Mouse (Mus musculus) hindbrain, embryonic 10.5 days (tissue): ENCODE results near the gene Rps16. TPM values are rescaled to one million over a fixed set of nuclear protein-coding genes. Genes with fewer than 3 reads are reported as not detected.

Experiments used
- DNase-seq: peaks from one replicate; pipeline ENCODE4 v3.0.0-alpha.2; 2017; ENCODE audit warnings: low spot score
- H3K27ac ChIP-seq: fragments of 300-500 bp; sonication (generic); 2 replicates; pipeline ENCODE4 v1.5.1; 2016; ENCODE audit warnings: mild to moderate bottlenecking, moderate library complexity
- H3K27me3 ChIP-seq: fragments of 300-500 bp; sonication (generic); 2 replicates; pipeline ENCODE4 v1.6.1; 2016; ENCODE audit warnings: mild to moderate bottlenecking; ENCODE audit not compliant: poor library complexity, insufficient read depth, severe bottlenecking
- H3K36me3 ChIP-seq: fragments of 300-500 bp; sonication (generic); 2 replicates; pipeline ENCODE4 v1.6.1; 2016; ENCODE audit warnings: mild to moderate bottlenecking, moderate library complexity
- H3K4me1 ChIP-seq: fragments of 300-500 bp; sonication (generic); replicated peaks from 2 replicates; pipeline ENCODE4 v1.6.1; 2016; ENCODE audit warnings: mild to moderate bottlenecking
- H3K4me3 ChIP-seq: fragments of 300-500 bp; sonication (generic); 2 replicates; pipeline ENCODE4 v1.5.1; 2016; ENCODE audit warnings: mild to moderate bottlenecking, moderate library complexity
- H3K9me3 ChIP-seq: fragments of 300-500 bp; sonication (generic); 2 replicates; pipeline ENCODE4 v1.6.1; 2016; ENCODE audit warnings: mild to moderate bottlenecking, moderate library complexity
- WGBS: fragments of 180-500 bp; shearing (Covaris S2); methylation state at CpG from one replicate; pipeline ENCODE4 v1.1.7; 2016; 5-methylcytosine and 5-hydroxymethylcytosine counted together
- polyA plus RNA-seq: library from polyadenylated mRNA; unstranded; fragments of >200 nt; fragmentation: Nextera tagmentation; extraction: Ambion mirVana; gene quantifications from 2 replicates; pipeline ENCODE4 v1.2.1, GENCODE M21; 2016

The Rps16 gene
- polyA plus RNA-seq, 1 experiment from 2014 or later: 777 TPM

- DNase-seq: no peak
- Histone ChIP-seq H3K27ac (no peak overlapping the region), H3K36me3 (peaks cover 100% of the 10 kb centered on the region), H3K27me3 (no peaks in the 10 kb centered on the region), H3K4me1 (no peaks in the 10 kb centered on the region), H3K4me3 (no peak overlapping the region), H3K9me3 (no peaks in the 10 kb centered on the region)
- WGBS: 84% methylated on average over 4 of the region's 4 CpGs
Observed at GRCm38 (mm10) chr7:28326457-28326856, 24.0 kb upstream of the Rps16 start.

- H3K27ac ChIP-seq: no peak overlapping the region
- H3K27me3 ChIP-seq: no peaks in the 10 kb centered on the region
- H3K36me3 ChIP-seq: peaks cover 99% of the 10 kb centered on the region
- DNase-seq: no peak
- H3K4me3 ChIP-seq: no peak overlapping the region
- 97% methylated on average over 2 of the region's 2 CpGs for WGBS
- no peaks in the 10 kb centered on the region for H3K9me3 ChIP-seq
- H3K4me1 ChIP-seq: no peaks in the 10 kb centered on the region
Observed at GRCm38 (mm10) chr7:28328260-28328659, 22.2 kb upstream of the Rps16 start.

GRCm38 (mm10) chr7:28334534-28334933 is 15.9 kb upstream of the Rps16 start:
- Histone ChIP-seq H3K27me3 (no peaks in the 10 kb centered on the region), H3K9me3 (no peaks in the 10 kb centered on the region), H3K4me3 (no peak overlapping the region), H3K4me1 (peaks cover 11% of the 10 kb centered on the region), H3K27ac (no peak overlapping the region), H3K36me3 (peaks cover 70% of the 10 kb centered on the region)
- no peak for DNase-seq
- 95% methylated on average over 4 of the region's 4 CpGs for WGBS

GRCm38 (mm10) chr7:28335471-28335870 is 15.0 kb upstream of the Rps16 start:
- H3K27me3 ChIP-seq: no peaks in the 10 kb centered on the region
- no peak overlapping the region for H3K27ac ChIP-seq
- no peak for DNase-seq
- 90% methylated on average over 2 of the region's 2 CpGs for WGBS
- H3K4me3 ChIP-seq: no peak overlapping the region
- H3K4me1 ChIP-seq: peaks cover 11% of the 10 kb centered on the region
- peaks cover 61% of the 10 kb centered on the region for H3K36me3 ChIP-seq
- H3K9me3 ChIP-seq: no peaks in the 10 kb centered on the region

- Histone ChIP-seq H3K4me1 (peaks cover 21% of the 10 kb centered on the region), H3K36me3 (peaks cover 33% of the 10 kb centered on the region), H3K27me3 (no peaks in the 10 kb centered on the region), H3K4me3 (peak within 1 kb of the TSS; percentile 97), H3K27ac (peak within 1 kb of the TSS; percentile 95), H3K9me3 (no peaks in the 10 kb centered on the region)
- peak; percentile 98 for DNase-seq
- WGBS: under 1% methylated on average over 77 of the region's 77 CpGs
Observed at GRCm38 (mm10) chr7:28338108-28338998, 12.1 kb upstream of the Rps16 start, which contains the start of gene Supt5. Gene Supt5, minus strand, starts transcription at chr7:28338746.

- Histone ChIP-seq H3K4me1 (peaks cover 21% of the 10 kb centered on the region), H3K27me3 (no peaks in the 10 kb centered on the region), H3K4me3 (peak overlapping the region; percentile 97), H3K9me3 (no peaks in the 10 kb centered on the region), H3K36me3 (peaks cover 27% of the 10 kb centered on the region), H3K27ac (peak overlapping the region; percentile 95)
- WGBS: 79% methylated on average over 19 of the region's 19 CpGs
- peak; percentile 41 for DNase-seq
Observed at GRCm38 (mm10) chr7:28339213-28339917, 11.1 kb upstream of the Rps16 start.

GRCm38 (mm10) chr7:28341381-28341780 is 9.1 kb upstream of the Rps16 start:
- no peak overlapping the region for H3K4me3 ChIP-seq
- 52% methylated on average over 7 of the region's 7 CpGs for WGBS
- no peak for DNase-seq
- H3K36me3 ChIP-seq: peaks cover 7% of the 10 kb centered on the region; the same call in 1 of the 2 replicates
- no peaks in the 10 kb centered on the region for H3K9me3 ChIP-seq
- no peak overlapping the region for H3K27ac ChIP-seq
- H3K27me3 ChIP-seq: no peaks in the 10 kb centered on the region
- H3K4me1 ChIP-seq: peaks cover 21% of the 10 kb centered on the region

GRCm38 (mm10) chr7:28344637-28345036 is 5.8 kb upstream of the Rps16 start:
- peak; percentile 85 for DNase-seq
- Histone ChIP-seq H3K9me3 (no peaks in the 10 kb centered on the region), H3K27me3 (no peaks in the 10 kb centered on the region), H3K36me3 (no peaks in the 10 kb centered on the region), H3K27ac (no peak overlapping the region), H3K4me1 (peaks cover 15% of the 10 kb centered on the region), H3K4me3 (no peak overlapping the region)
- 6% methylated on average over 4 of the region's 4 CpGs for WGBS

- Histone ChIP-seq H3K9me3 (no peaks in the 10 kb centered on the region), H3K4me1 (peaks cover 26% of the 10 kb centered on the region), H3K36me3 (peaks cover 13% of the 10 kb centered on the region), H3K4me3 (no peak overlapping the region), H3K27me3 (no peaks in the 10 kb centered on the region), H3K27ac (no peak overlapping the region)
- no peak for DNase-seq
- 82% methylated on average over 3 of the region's 3 CpGs for WGBS
Observed at GRCm38 (mm10) chr7:28347746-28348145, 2.7 kb upstream of the Rps16 start.

GRCm38 (mm10) chr7:28348601-28349000 is 1.9 kb upstream of the Rps16 start:
- 87% methylated on average over 7 of the region's 7 CpGs for WGBS
- no peaks in the 10 kb centered on the region for H3K27me3 ChIP-seq
- H3K27ac ChIP-seq: 0 out of 2 replicates have a peak overlapping the region, but pooled peaks have one; percentile 30
- H3K4me1 ChIP-seq: peaks cover 26% of the 10 kb centered on the region
- DNase-seq: no peak
- no peaks in the 10 kb centered on the region for H3K9me3 ChIP-seq
- no peak overlapping the region for H3K4me3 ChIP-seq
- H3K36me3 ChIP-seq: peaks cover 21% of the 10 kb centered on the region

GRCm38 (mm10) chr7:28351676-28352191 is 1.3 kb downstream of the Rps16 start:
- Histone ChIP-seq H3K4me3 (peak overlapping the region; percentile 94), H3K27me3 (no peaks in the 10 kb centered on the region), H3K4me1 (peaks cover 30% of the 10 kb centered on the region), H3K27ac (peak overlapping the region; percentile 94), H3K9me3 (no peaks in the 10 kb centered on the region), H3K36me3 (peaks cover 41% of the 10 kb centered on the region)
- no peak for DNase-seq
- WGBS: 53% methylated on average over 4 of the region's 4 CpGs

- Histone ChIP-seq H3K27me3 (no peaks in the 10 kb centered on the region), H3K9me3 (no peaks in the 10 kb centered on the region), H3K36me3 (peaks cover 41% of the 10 kb centered on the region), H3K4me1 (peaks cover 44% of the 10 kb centered on the region), H3K4me3 (peak overlapping the region; percentile 11; the same call in 1 of the 2 replicates), H3K27ac (no peak overlapping the region)
- 93% methylated on average over 2 of the region's 2 CpGs for WGBS
- no peak for DNase-seq
Observed at GRCm38 (mm10) chr7:28353267-28353666, 2.8 kb downstream of the Rps16 start.
